Mouse (Mus musculus) urinary bladder, postnatal 14 days (tissue): ENCODE data around the gene Hoxd8.

ENCODE experiments used
- DNase-seq: peaks from one replicate; pipeline ENCODE4 v3.0.0; 2021; ENCODE audit warnings: low spot score

The Hoxd8 gene

DNA sequence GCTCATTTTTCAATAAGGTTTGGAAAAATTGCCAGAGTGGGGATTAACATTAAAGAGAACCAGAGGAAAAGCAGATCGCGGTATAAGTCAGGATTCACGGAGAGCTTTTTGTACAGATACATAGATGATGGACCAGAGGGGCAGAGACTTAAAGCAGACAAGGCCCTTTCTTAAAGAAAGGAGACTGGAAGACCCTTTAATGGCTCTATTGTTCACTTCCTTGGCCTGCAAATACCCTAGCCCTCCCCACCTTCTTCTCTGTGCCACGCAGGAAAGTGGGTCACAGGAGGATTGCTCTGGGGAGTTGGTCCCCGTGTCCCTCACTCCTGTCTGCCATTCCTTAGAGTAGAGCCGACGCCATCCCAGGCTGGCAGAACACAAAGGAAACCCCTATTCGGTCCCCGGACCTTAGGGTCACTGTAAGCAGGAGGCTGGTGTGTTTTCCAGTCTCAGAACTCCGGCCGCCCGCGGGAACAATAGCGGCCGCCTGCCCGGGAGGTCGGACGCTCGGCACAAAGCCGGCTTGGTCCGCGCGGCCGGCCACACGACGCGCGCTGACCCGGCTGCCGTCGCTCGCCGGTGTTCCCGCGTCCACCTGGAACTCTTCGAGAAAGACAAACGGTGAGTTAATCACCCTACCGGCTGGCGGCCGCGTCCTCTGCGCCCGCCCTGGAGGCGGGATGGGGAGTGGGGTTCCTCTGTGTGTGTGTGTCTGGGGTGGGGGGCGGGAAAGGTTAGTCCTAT lies 48.2 kb downstream of the Hoxd8 start:
- no peak for DNase-seq

DNA sequence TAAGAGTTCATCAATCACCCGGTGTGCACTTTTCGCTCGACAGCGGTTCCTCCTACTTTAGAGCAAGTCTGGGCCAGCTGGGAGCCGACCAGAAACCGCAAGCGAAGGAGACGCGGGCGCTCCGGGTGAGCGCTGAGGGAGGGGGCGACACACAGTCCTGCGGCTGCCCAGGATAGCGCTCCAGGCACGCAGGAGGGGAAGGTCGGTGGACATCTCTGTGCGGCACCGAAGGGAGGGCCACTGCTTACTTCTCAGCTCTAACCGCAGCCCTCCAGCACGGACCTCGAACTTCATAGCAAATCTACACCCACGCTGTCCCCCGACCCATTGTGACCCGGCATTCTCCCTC lies 48.7 kb downstream of the Hoxd8 start:
- DNase-seq = no peak

DNA sequence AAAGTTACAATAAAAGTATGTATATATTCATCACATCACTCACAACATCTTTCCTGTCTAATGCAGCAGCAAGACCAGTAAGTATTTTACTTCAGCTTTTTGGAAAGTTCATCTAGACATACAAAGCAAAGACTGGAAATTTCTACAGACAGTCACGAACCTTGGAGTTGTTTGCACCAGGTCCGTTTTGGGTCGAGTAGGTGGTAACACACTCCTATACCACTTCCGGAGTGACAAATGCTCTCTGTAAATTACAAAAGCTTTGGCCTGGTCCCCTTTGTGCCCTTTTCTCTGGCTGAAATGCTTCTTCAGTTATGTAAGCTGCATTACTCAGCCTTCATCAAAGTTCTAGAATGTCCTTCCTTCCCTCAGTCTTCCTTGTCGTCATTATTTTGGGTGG lies 49.3 kb downstream of the Hoxd8 start:
- DNase-seq = no peak
